Mouse (Mus musculus): ENCODE data around the gene Uvrag.

Uvrag gene

DNA sequence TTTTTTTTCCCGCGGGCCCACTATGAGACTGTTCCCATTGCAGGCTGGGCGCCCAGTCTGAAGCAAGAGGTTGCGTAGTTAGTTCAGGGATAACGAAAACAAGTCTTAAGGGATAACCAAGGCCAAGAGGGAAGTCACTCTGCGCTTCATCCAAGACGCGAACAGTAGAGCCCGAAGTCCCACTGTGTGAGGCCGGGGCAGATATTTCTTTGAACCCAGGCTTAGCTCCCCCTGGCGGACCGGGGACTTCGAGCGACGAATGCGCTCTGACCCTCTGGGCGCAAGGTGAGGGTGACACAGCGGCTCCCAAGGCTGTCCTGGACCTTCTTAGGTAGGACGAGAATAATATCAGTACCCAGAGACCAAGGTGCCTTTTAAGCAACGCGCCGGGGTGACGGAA is 304.3 kb downstream of the Uvrag start:
- peak; percentile 66 to 68 for DNase-seq

DNA sequence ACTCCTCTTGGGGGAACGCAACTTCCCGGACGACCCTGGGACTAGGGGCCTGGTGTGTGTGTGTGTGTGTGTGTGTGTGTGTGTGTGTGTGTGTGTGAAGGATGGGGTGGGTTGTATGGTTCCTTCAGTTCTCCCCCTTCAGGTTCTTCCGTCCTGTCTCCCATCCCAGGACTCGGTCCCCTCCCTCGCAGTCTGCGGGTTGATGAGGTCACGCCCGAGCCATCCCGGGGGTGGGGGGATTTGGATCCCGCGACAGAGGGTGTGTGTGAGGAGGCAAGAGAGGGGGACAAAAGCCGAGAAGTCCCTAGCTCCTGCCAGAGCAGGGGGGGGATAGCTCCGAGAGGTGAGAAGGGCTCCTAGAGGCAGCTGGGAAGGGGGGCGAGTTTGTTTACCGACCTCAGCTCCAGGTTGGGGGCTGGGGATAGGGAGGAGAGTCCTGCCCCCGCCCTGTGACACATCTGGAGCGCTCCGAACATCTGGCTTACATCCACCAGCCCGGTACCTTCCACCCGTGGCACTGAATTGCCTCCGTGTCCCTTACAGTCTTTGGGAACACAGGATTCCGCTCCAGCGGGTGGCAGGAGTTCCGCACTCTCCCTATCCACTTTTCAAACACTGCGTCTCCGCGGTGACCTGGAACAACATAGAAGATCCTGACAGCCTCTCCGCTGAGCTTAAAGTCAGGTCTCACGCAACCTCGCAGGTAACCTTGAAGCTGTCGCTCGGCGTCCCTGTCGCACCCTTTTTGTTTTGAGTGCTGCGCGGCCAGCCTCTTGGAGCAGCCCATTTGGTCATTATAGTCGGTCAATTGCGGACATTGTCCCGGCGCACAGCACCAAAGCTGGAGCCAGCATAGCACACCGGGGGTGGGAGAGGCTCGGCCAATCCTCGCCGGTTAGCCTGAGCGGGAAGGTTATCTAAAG is 305.2 kb downstream of the Uvrag start:
- DNase-seq: no peak
